Mouse (Mus musculus) midbrain, postnatal 0 days (tissue): ENCODE results near the gene Lzts2. TPM values are rescaled to one million over a fixed set of nuclear protein-coding genes. Genes with fewer than 3 reads are reported as not detected.

Experiments
- ATAC-seq: fragments of 200-750 bp; cut with Nextera tagmentation; 2 replicates; pipeline ENCODE4 v1.8.0; 2017; ENCODE audit warnings: moderate number of reproducible peaks, mild to moderate bottlenecking, moderate TSS enrichment, moderate library complexity; ENCODE audit not compliant: low FRiP score
- DNase-seq: peaks from one replicate; pipeline ENCODE4 v3.0.0-alpha.2; 2015; ENCODE audit warnings: low spot score
- H3K27ac ChIP-seq: fragments of 300-500 bp; sonication (generic); 2 replicates; pipeline ENCODE4 v1.5.1; 2014; ENCODE audit warnings: low read depth, mild to moderate bottlenecking, low read length, mixed read lengths
- H3K27me3 ChIP-seq: fragments of 300-500 bp; sonication (generic); 2 replicates; pipeline ENCODE4 v1.6.1; 2014; ENCODE audit warnings: low read length, control low read depth, mixed read lengths; ENCODE audit not compliant: insufficient read depth
- H3K36me3 ChIP-seq: fragments of 300-500 bp; sonication (generic); 2 replicates; pipeline ENCODE4 v1.6.1; 2014; ENCODE audit warnings: low read length, control low read depth, mixed read lengths; ENCODE audit not compliant: insufficient read depth
- H3K4me1 ChIP-seq: fragments of 300-500 bp; sonication (generic); 2 replicates; pipeline ENCODE4 v1.6.1; 2014; ENCODE audit warnings: mild to moderate bottlenecking, control low read depth, antibody characterized with exemption, low read length, mixed read lengths; ENCODE audit not compliant: insufficient read depth
- H3K4me2 ChIP-seq: fragments of 300-500 bp; sonication (generic); 2 replicates; pipeline ENCODE4 v1.6.1; 2014; ENCODE audit warnings: low read depth, mild to moderate bottlenecking, low read length, mixed read lengths; ENCODE audit not compliant: poor library complexity, severe bottlenecking
- H3K4me3 ChIP-seq: fragments of 300-500 bp; sonication (generic); 2 replicates; pipeline ENCODE4 v1.5.1; 2014; ENCODE audit warnings: low read depth, mild to moderate bottlenecking, low read length, moderate library complexity
- H3K9ac ChIP-seq: fragments of 300-500 bp; sonication (generic); replicated peaks from 2 replicates; pipeline ENCODE4 v1.6.1; 2014; ENCODE audit warnings: mild to moderate bottlenecking, low read length, moderate library complexity, mixed read lengths; ENCODE audit not compliant: poor library complexity, severe bottlenecking
- H3K9me3 ChIP-seq: fragments of 300-500 bp; sonication (generic); 2 replicates; pipeline ENCODE4 v1.6.1; 2016; ENCODE audit warnings: low read length, control low read depth
- CTCF ChIP-seq: IDR thresholded peaks from 2 replicates; pipeline ENCODE4 v1.5.1; 2016; ENCODE audit warnings: antibody characterized with exemption, mild to moderate bottlenecking
- WGBS: fragments of 180-500 bp; shearing (Covaris S2); extraction: QIAGEN DNeasy Blood & Tissue Kit; methylation state at CpG from one replicate; pipeline ENCODE4 v1.1.7; 2014; 5-methylcytosine and 5-hydroxymethylcytosine counted together
- polyA plus RNA-seq: library from polyadenylated mRNA; unstranded; fragments of >200 nt; fragmentation: Nextera tagmentation; extraction: Ambion mirVana; gene quantifications from 2 replicates; pipeline ENCODE4 v1.2.1, GENCODE M21; 2015
- total RNA-seq: library from RNA; depleted of rRNA; stranded (reverse); fragments of >200 nt; gene quantifications from 2 replicates; pipeline ENCODE4 v1.2.3, GENCODE M21; 2014

Lzts2 gene
- total and polyA plus RNA-seq, 2 experiments from 2014 or later: 12.9 to 40.4 TPM

- peak overlapping the region; percentile 91 for H3K27ac ChIP-seq
- peak overlapping the region; percentile 47 for H3K4me2 ChIP-seq
- peak overlapping the region; percentile 51 for H3K4me3 ChIP-seq
- no peak for TF ChIP-seq CTCF
- no peaks in the 10 kb centered on the region for H3K27me3 ChIP-seq
- H3K36me3 ChIP-seq: peaks cover 14% of the 10 kb centered on the region
- no peak for ATAC-seq
- WGBS: under 1% methylated on average over 14 of the region's 14 CpGs
- H3K4me1 ChIP-seq: peaks cover 12% of the 10 kb centered on the region; the same call in 1 of the 2 replicates
- peak overlapping the region; percentile 75 for H3K9ac ChIP-seq
- H3K9me3 ChIP-seq: no peaks in the 10 kb centered on the region
- no peak for DNase-seq
Measured at GRCm38 (mm10) chr19:45058841-45059240, 44.6 kb downstream of the Lzts2 start.

DNA sequence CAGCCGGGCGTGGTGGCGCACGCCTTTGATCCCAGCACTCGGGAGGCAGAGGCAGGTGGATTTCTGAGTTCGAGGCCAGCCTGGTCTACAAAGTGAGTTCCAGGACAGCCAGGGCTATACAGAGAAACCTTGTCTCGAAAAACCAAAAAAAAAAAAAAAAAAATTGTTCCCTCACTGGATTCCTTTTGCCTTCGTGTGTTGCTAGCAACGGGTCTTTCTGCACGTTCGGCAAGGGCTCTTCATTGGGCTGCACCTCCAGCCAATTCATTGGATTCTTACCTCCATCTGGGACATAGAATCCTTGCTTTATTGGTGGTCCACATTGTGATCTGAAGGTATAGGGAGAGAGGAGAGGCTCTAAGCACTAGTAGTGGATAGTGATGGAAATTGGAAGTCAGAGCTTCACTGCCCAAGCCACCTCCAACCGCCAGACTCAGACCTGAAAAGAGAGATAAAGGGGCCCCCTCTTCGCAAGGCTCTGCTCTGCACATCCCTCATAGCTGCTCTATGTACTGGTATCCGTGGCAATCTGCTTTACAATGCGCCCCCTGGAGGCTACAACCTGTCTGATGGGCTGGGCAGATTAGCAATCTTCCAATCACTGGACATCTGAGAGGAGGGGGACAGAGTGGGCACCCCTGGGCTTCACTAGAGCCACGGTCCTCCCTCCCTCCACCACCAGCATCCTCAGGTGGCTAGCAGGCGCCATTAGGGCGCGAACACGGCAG, 49.5 kb downstream of the Lzts2 start:
- ATAC-seq (0 out of 2 replicates have a peak, but pooled peaks have one; percentile 36), DNase-seq (peak; percentile 51)
- peak overlapping the region; percentile 8; the same call in 1 of the 2 replicates for H3K4me3 ChIP-seq
- H3K4me1 ChIP-seq: 0 out of 2 replicates have a peak, but pooled peaks cover 3% of the 10 kb centered on the region
- peak overlapping the region; percentile 36; the same call in 1 of the 2 replicates for H3K9ac ChIP-seq
- 39% methylated on average over 18 of the region's 20 CpGs for WGBS
- no peak overlapping the region for H3K27ac ChIP-seq
- H3K27me3 ChIP-seq: peaks cover 26% of the 10 kb centered on the region
- TF ChIP-seq CTCF: peak; percentile 62
- no peaks in the 10 kb centered on the region for H3K36me3 ChIP-seq
- no peaks in the 10 kb centered on the region for H3K9me3 ChIP-seq
- H3K4me2 ChIP-seq: peak overlapping the region; percentile 28

DNA sequence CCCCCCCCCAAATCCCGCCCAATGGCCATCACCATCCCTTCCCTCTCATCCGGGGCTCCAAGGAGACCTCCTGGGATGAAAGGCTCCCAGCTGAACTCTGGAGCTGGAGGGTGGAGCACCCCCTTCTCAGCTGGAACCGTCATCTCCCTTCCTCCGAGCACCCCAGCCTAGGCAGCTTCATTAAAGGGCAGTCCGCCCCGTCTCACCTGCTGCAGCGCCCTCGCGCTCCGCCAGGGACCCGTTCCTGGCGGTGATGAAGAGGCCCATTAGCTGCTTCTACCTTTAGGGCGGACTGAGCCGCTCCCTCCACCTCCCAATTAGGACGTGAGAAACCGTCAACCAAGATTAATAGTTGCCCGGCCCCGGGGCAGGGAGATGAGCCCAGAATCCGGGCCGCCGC, 51.0 kb downstream of the Lzts2 start:
- WGBS: 6% methylated on average over 21 of the region's 21 CpGs
- H3K9ac ChIP-seq: no peak overlapping the region
- peaks cover 26% of the 10 kb centered on the region for H3K27me3 ChIP-seq
- H3K4me1 ChIP-seq: no peaks in the 10 kb centered on the region
- no peak overlapping the region for H3K4me2 ChIP-seq
- H3K27ac ChIP-seq: no peak overlapping the region
- ATAC-seq (no peak), DNase-seq (no peak)
- no peak overlapping the region for H3K4me3 ChIP-seq
- no peak for TF ChIP-seq CTCF
- H3K9me3 ChIP-seq: no peaks in the 10 kb centered on the region
- no peaks in the 10 kb centered on the region for H3K36me3 ChIP-seq

DNA sequence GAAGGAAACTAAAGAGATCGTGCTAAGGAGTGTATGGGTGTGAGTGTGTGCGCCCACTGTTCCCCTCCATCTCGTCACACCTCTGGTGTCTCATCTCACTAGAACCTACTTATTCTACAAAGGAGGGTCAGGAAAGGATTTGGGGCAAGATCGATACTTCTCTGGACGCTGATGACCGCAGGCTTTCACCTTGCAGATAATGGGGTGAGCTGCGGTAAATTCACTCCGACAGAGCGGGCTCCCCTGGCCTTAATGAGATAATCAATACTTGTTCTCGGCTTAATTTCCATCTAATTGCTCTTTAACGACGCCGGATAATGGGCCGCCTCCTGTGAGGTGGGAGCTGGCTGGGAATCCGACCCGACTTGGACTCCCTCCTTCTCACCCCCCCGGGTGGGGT, 53.0 kb downstream of the Lzts2 start:
- no peaks in the 10 kb centered on the region for H3K36me3 ChIP-seq
- H3K27ac ChIP-seq: no peak overlapping the region
- no peak for ATAC-seq
- no peak overlapping the region for H3K4me3 ChIP-seq
- no peaks in the 10 kb centered on the region for H3K4me1 ChIP-seq
- no peak for DNase-seq
- 21% methylated on average over 17 of the region's 17 CpGs for WGBS
- H3K9ac ChIP-seq: no peak overlapping the region
- H3K4me2 ChIP-seq: no peak overlapping the region
- TF ChIP-seq CTCF: no peak
- H3K27me3 ChIP-seq: peaks cover 30% of the 10 kb centered on the region
- no peaks in the 10 kb centered on the region for H3K9me3 ChIP-seq

- Histone ChIP-seq H3K4me2 (no peak overlapping the region), H3K36me3 (no peaks in the 10 kb centered on the region), H3K27ac (no peak overlapping the region), H3K4me1 (no peaks in the 10 kb centered on the region), H3K9me3 (no peaks in the 10 kb centered on the region), H3K9ac (no peak overlapping the region), H3K27me3 (peaks cover 30% of the 10 kb centered on the region), H3K4me3 (no peak overlapping the region)
- DNase-seq: no peak
- no peak for TF ChIP-seq CTCF
- no peak for ATAC-seq
- 82% methylated on average over 7 of the region's 7 CpGs for WGBS
Measured at GRCm38 (mm10) chr19:45067758-45068510, 53.7 kb downstream of the Lzts2 start.
